Mouse (Mus musculus): ENCODE results near the gene Ppil6.

Gene Ppil6

DNA sequence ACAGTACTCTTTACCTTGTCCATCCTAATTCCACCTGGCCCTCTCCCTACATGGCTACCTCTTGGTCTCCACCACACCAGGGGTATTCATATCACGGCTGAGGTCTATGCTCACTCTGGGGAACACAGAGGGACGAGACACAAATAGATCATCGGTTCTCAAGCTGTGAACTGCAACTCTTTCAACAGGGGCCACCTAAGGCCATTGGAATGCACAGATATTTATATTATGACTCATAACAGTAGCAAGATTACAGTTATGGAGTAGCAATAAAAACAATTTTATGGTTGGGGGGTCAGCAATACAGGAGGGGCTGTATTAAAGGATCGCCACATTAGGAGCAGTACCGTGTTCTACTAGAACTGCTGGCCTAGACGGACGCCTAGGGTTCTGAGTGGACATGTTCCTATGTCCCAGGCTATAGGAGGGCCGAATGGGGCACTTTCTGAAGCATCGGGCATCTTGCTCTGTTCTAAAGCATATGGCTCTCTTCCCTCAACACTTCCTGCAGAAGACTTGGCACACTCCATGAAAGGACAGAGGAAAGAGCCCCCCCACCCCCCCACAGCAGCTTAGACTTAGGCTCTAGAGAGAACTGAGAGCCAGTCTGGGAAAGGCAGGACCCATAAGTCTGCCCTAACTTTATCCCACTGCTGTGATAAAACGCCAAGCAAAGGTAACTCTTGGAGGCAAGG, 71.6 kb downstream of the Ppil6 start:
- in situ Hi-C loops (cut with MboI; ENCODE audit: low sequenced_read_pairs), result no loop called here
